Mouse (Mus musculus) spleen, adult 2 months (tissue): ENCODE measurements around the gene Stk11.

ENCODE experiments used
- CTCF ChIP-seq: fragments of 200-500 bp; IDR thresholded peaks from 2 replicates; pipeline ENCODE4 v1.5.1; 2011; ENCODE audit warnings: mild to moderate bottlenecking, inconsistent platforms; ENCODE audit not compliant: insufficient read depth, insufficient read length, insufficient replicate concordance; ENCODE audit errors: extremely low read depth
- POLR2A ChIP-seq: fragments of 200-500 bp; IDR thresholded peaks from 2 replicates; pipeline ENCODE4 v1.6.1; 2011; ENCODE audit warnings: low read depth, low read length, inconsistent platforms

DNA sequence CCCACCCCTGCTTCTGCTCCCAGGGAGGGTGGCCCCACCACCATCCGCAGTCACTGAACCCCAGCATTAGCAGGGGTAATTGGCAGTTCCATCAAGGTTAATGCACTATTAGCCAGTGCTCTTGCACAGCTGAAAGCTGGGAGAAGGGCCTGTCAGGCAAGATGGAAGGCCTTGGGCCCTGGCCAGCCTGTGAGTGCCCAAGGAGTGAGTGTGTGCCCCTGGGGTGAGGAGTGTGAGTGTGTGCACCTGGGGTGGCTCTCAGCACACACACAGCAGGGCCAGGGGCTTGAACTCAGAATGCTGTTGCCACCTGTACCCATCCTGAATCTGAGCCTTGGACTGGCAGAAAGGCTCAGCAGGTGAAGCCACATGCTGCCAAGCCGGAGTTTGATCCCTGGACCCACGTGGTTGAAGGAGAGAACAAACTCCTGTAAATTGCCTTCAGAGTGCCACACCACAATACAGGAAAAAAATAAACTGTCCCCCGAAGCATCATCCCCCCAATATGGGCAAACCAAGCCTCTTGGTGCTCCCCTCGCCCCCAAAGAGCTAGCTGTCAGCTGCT, 60.7 kb downstream of the Stk11 start:
- no peak for TF ChIP-seq CTCF
- no peak for TF ChIP-seq POLR2A
